Mouse (Mus musculus): ENCODE results near the gene Lin9.
A peak's percentile ranks its signal among the peaks of the same experiment; 100 is the strongest.

The Lin9 gene

GRCm38 (mm10) chr1:180707368-180707767, 66.4 kb downstream of the Lin9 start:
- no peak for DNase-seq (ENCODE audit: low spot score in 2 of 2)

DNA sequence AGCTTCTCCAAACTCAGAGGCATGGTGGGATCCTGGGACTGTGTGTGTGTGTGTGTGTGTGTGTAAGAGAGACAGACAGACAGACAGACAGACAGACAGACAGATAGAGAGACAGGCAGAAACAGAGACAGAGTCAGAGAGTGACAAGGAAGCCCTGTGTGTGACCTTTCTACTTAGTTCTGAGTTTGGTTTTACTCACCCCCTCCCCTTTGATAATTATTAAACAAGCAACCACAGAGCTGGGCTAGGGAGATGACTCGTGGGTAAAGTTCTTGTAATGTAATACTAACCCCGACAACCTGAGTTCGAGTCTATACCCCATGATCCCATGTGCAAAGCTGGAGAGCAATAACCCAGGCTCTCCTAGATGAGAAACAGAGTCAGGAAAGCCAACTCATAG, 66.9 kb downstream of the Lin9 start:
- no peak for DNase-seq (ENCODE audit: low spot score in 2 of 2)

DNA sequence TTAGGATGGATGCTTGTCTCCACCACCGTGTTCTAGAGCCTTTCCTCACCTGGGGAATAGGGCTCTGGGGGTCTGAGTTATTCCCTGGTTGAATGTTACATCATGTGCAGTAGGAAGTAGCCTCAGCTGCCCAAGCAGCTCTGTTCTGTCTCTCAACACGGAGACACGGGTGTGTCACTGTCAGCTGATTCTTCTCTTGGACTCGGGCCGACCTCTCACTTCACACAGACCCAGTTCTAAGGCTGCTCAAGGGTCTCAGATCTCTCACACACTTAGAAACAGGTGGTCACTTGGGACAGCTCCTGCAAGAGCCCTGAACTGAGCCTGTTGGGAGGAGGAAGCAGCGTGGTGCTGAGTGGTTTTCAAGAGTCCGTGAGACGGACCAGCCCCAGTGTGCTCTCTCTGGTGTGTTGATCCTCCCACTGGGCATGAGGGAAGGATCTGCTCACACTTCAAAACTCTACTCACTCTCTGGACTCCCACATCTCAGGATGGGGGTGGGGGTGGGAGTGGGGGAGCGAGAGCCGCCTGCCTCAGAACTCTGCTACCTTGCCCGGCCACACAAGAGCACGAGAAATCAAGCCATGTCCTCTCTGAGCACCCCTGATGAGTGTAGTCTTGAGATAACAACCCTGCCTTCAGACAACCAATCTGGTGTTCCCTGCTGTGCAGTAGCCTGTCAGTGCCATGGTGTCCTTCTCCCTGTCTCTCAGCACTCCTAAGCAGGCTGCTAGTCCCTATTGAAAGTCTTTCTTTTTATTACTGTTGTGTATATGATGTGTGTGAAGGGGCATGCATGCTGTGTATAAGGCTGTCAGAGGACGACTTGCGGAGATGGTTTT, 68.2 kb downstream of the Lin9 start:
- DNase-seq (ENCODE audit: low spot score in 2 of 2) = no peak

DNA sequence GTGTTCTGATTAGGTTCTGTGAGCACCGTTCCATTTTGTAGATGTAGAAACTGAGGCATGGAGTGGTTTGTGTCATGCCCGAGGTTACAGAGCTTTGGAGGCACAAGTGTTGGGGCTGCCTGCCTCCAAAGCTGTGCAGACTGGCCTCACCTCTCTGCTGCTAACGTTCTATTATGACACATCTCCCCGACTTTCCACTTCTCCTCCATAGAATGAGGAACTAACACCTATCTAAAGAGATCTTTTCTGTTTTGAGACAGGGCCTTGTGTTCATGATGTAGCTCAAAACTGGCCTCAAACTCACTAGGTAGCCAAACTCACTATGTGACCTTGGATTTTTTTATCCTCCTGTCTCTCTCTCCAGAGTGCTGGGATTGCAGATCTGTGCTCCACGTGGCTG, 77.8 kb downstream of the Lin9 start:
- DNase-seq (ENCODE audit: low spot score in 2 of 2) = no peak

DNA sequence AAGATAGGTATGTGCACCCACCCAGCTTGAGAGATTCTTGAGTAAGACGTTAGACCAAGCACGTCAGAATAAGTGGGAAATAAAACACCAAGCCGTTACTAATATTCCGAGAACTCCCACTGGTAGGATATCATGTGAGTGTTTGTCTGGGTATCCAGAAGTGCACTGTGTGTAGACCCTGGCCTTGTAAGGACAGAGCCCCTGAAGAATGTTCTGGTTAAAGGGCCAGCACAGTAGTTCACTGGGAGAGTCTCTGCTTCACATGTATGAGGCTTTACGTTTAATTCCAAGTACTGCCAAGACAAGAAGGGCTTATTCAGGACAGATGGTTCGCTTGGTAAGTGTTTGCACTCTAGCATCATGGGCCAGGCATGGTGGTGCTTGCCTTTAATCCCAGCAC, 78.5 kb downstream of the Lin9 start:
- no peak for DNase-seq (ENCODE audit: low spot score in 2 of 2)

GRCm38 (mm10) chr1:180719951-180720689, 79.2 kb downstream of the Lin9 start:
- DNase-seq (ENCODE audit: low spot score in 2 of 2) = peak; percentile 80 to 93

DNA sequence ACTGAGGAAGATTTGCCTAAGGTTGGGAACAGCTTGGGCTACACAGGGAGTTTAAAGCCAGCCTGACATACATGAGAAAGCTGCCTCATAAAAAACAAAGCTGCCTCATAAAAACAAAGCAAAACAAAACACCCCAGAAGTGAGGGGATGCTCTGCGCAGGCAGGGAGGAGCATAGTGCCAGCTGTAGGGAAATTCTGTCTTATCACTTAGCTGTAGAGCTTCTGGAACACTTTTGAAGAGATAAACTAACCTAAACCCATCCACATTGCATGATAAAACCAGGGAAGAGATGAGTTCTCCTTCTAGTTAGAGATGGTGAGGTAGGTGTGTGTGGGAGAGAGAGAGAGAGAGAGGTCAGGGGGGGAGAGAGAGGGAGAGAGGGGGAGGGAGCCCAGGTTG, 81.7 kb downstream of the Lin9 start:
- no peak for DNase-seq (ENCODE audit: low spot score in 2 of 2)

- DNase-seq (ENCODE audit: low spot score in 2 of 2) = no peak
Measured at GRCm38 (mm10) chr1:180723701-180724238, 82.8 kb downstream of the Lin9 start.

DNA sequence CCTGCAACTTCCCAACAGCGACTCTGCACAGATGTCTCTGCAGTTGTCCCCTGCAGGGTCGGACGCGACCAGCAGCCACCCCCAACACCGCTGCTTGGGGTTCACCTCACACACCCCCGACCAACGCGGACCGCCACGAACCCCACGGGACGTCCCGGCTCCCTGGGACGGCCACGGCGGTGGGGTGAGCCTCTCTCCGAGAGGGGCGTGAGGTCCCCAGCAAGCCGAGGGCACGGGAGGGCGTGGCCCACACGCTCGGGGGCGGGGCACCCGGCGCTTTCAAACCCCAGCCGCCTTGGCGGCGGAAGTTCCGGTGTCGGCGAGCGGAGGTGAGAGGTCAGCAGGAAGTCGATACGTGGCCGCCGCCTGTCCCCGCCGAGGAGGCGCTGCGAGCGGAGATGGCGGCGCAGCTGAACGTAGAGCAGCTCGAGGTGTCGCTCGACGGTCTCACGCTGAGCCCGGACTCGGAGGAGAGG, 84.8 kb downstream of the Lin9 start, which contains the start of gene Acbd3:
Gene Acbd3, plus strand, starts transcription at position 340 of the 476 bp plus-strand sequence.
- DNase-seq (ENCODE audit: low spot score in 2 of 2) = peak; percentile 94

- DNase-seq (ENCODE audit: low spot score in 2 of 2) = no peak
Measured at GRCm38 (mm10) chr1:180726183-180726582, 85.2 kb downstream of the Lin9 start.

GRCm38 (mm10) chr1:180729231-180729630, 88.3 kb downstream of the Lin9 start:
- DNase-seq (ENCODE audit: low spot score in 2 of 2) = no peak
